Mouse (Mus musculus): ENCODE measurements around the gene Vegfb. TPM values are rescaled to one million over a fixed set of nuclear protein-coding genes. Genes with fewer than 3 reads are reported as not detected.
"Not testable (repeated sequence)": the region's sequence is repeated elsewhere in the genome, so short reads cannot be mapped to it uniquely, and the experiment has no call there.

The Vegfb gene
- polyA plus RNA-seq, 1 experiment from 2014 or later, result 28.3 TPM

GRCm38 (mm10) chr19:6999360-7000063, 12.1 kb upstream of the Vegfb start:
- no peak overlapping the region for H3K9ac ChIP-seq (replicated peaks)
- H3K27me3 ChIP-seq, result no peaks in the 10 kb centered on the region
- peaks cover 31% of the 10 kb centered on the region for H3K36me3 ChIP-seq
- no peak for ATAC-seq
- 95% methylated on average over 19 of the region's 19 CpGs for WGBS
- no peak overlapping the region for H3K27ac ChIP-seq
- no peak overlapping the region for H3K4me2 ChIP-seq (replicated peaks)
- no peaks in the 10 kb centered on the region for H3K9me3 ChIP-seq
- H3K4me3 ChIP-seq (replicated peaks), result no peak overlapping the region
- peaks cover 26% of the 10 kb centered on the region for H3K4me1 ChIP-seq (replicated peaks)

- Histone ChIP-seq H3K4me1 (replicated peaks) (peaks cover 35% of the 10 kb centered on the region), H3K4me3 (replicated peaks) (no peak overlapping the region), H3K9ac (replicated peaks) (no peak overlapping the region), H3K27ac (no peak overlapping the region), H3K9me3 (no peaks in the 10 kb centered on the region), H3K27me3 (no peaks in the 10 kb centered on the region), H3K36me3 (peaks cover 31% of the 10 kb centered on the region), H3K4me2 (replicated peaks) (no peak overlapping the region)
- ATAC-seq, result no peak
- 86% methylated on average over 9 of the region's 9 CpGs for WGBS
Measured at GRCm38 (mm10) chr19:6997721-6998290, 10.4 kb upstream of the Vegfb start.

- ATAC-seq, result peak; percentile 76
- Histone ChIP-seq H3K4me2 (replicated peaks) (peak within 1 kb of the TSS; percentile 84), H3K36me3 (peaks cover 29% of the 10 kb centered on the region), H3K4me1 (replicated peaks) (peaks cover 45% of the 10 kb centered on the region), H3K4me3 (replicated peaks) (peak within 1 kb of the TSS; percentile 66), H3K9ac (replicated peaks) (peak within 1 kb of the TSS; percentile 81), H3K9me3 (no peaks in the 10 kb centered on the region), H3K27me3 (no peaks in the 10 kb centered on the region), H3K27ac (peak within 1 kb of the TSS; percentile 74)
- WGBS, result 0% methylated on average over 24 of the region's 24 CpGs
Measured at GRCm38 (mm10) chr19:6996006-6996405, 8.6 kb upstream of the Vegfb start, which contains the start of the genes Nudt22 and Trpt1. Nudt22 (minus strand) TSS chr19:6996117. Trpt1 (plus strand) TSS chr19:6996131.

- H3K36me3 ChIP-seq, result peaks cover 25% of the 10 kb centered on the region
- peaks cover 45% of the 10 kb centered on the region for H3K4me1 ChIP-seq (replicated peaks)
- peak overlapping the region; percentile 84 for H3K4me2 ChIP-seq (replicated peaks)
- ATAC-seq, result no peak; the same call in 1 of the 2 replicates
- H3K9me3 ChIP-seq, result no peaks in the 10 kb centered on the region
- no peak overlapping the region; the same call in 1 of the 2 replicates for H3K27ac ChIP-seq
- H3K4me3 ChIP-seq (replicated peaks), result peak overlapping the region; percentile 66
- no peaks in the 10 kb centered on the region for H3K27me3 ChIP-seq
- WGBS, result 52% methylated on average over 21 of the region's 21 CpGs
- H3K9ac ChIP-seq (replicated peaks), result peak overlapping the region; percentile 81
Measured at GRCm38 (mm10) chr19:6995255-6995991, 8.0 kb upstream of the Vegfb start.

- Histone ChIP-seq H3K9me3 (no peaks in the 10 kb centered on the region), H3K4me1 (replicated peaks) (peaks cover 45% of the 10 kb centered on the region), H3K9ac (replicated peaks) (peak overlapping the region; percentile 81; the same call in 1 of the 2 replicates), H3K4me3 (replicated peaks) (no peak overlapping the region; the same call in 1 of the 2 replicates), H3K27ac (no peak overlapping the region), H3K27me3 (no peaks in the 10 kb centered on the region), H3K36me3 (peaks cover 16% of the 10 kb centered on the region), H3K4me2 (replicated peaks) (0 out of 2 replicates have a peak overlapping the region, but pooled peaks have one; percentile 3)
- no peak for ATAC-seq
- WGBS, result 83% methylated on average over 8 of the region's 8 CpGs
Measured at GRCm38 (mm10) chr19:6994489-6994888, 7.0 kb upstream of the Vegfb start.

GRCm38 (mm10) chr19:6994002-6994401, 6.6 kb upstream of the Vegfb start:
- no peak overlapping the region for H3K4me2 ChIP-seq (replicated peaks)

GRCm38 (mm10) chr19:6993011-6993770, 5.7 kb upstream of the Vegfb start:
- H3K27ac ChIP-seq, result peak overlapping the region; percentile 52
- no peak; the same call in 1 of the 2 replicates for ATAC-seq
- H3K9ac ChIP-seq (replicated peaks), result peak overlapping the region; percentile 72
- H3K36me3 ChIP-seq, result peaks cover 6% of the 10 kb centered on the region; the same call in 1 of the 2 replicates
- no peaks in the 10 kb centered on the region for H3K9me3 ChIP-seq
- no peaks in the 10 kb centered on the region for H3K27me3 ChIP-seq
- H3K4me3 ChIP-seq (replicated peaks), result peak overlapping the region; percentile 53
- peaks cover 47% of the 10 kb centered on the region for H3K4me1 ChIP-seq (replicated peaks)
- H3K4me2 ChIP-seq (replicated peaks), result peak overlapping the region; percentile 89
- WGBS, result 65% methylated on average over 14 of the region's 14 CpGs

More at GRCm38 (mm10) chr19:6994002-6994401, 6.6 kb upstream of the Vegfb start:
- Histone ChIP-seq H3K9me3 (no peaks in the 10 kb centered on the region), H3K4me1 (replicated peaks) (peaks cover 45% of the 10 kb centered on the region), H3K9ac (replicated peaks) (no peak overlapping the region), H3K27me3 (no peaks in the 10 kb centered on the region), H3K4me3 (replicated peaks) (no peak overlapping the region), H3K27ac (no peak overlapping the region), H3K36me3 (peaks cover 14% of the 10 kb centered on the region)
- ATAC-seq, result no peak
- 88% methylated on average over 8 of the region's 8 CpGs for WGBS

- Histone ChIP-seq H3K4me3 (replicated peaks) (peak within 1 kb of the TSS; percentile 53), H3K27me3 (no peaks in the 10 kb centered on the region), H3K4me1 (replicated peaks) (peaks cover 50% of the 10 kb centered on the region), H3K4me2 (replicated peaks) (peak within 1 kb of the TSS; percentile 89), H3K27ac (peak within 1 kb of the TSS; percentile 52), H3K36me3 (0 out of 2 replicates have a peak, but pooled peaks cover 3% of the 10 kb centered on the region), H3K9ac (replicated peaks) (peak within 1 kb of the TSS; percentile 74), H3K9me3 (no peaks in the 10 kb centered on the region)
- 2% methylated on average over 37 of the region's 37 CpGs for WGBS
- ATAC-seq, result peak; percentile 94
Measured at GRCm38 (mm10) chr19:6992011-6992858, 4.8 kb upstream of the Vegfb start, which contains the start of gene Dnajc4. Dnajc4 (minus strand) TSS chr19:6992572.

- not testable (repeated sequence) for H3K9me3 ChIP-seq; ATAC-seq; H3K27ac ChIP-seq; H3K4me3 ChIP-seq (replicated peaks); H3K27me3 ChIP-seq; H3K4me2 ChIP-seq (replicated peaks); H3K36me3 ChIP-seq; H3K9ac ChIP-seq (replicated peaks)
- peaks cover 50% of the 10 kb centered on the region for H3K4me1 ChIP-seq (replicated peaks)
- WGBS, result 95% methylated on average over 6 of the region's 6 CpGs
Measured at GRCm38 (mm10) chr19:6991166-6991565, 3.7 kb upstream of the Vegfb start.

- H3K9ac ChIP-seq (replicated peaks), result no peak overlapping the region
- H3K4me3 ChIP-seq (replicated peaks), result no peak overlapping the region
- H3K36me3 ChIP-seq, result peaks cover 5% of the 10 kb centered on the region; the same call in 1 of the 2 replicates
- no peaks in the 10 kb centered on the region for H3K27me3 ChIP-seq
- ATAC-seq, result no peak
- H3K9me3 ChIP-seq, result no peaks in the 10 kb centered on the region
- H3K27ac ChIP-seq, result no peak overlapping the region
- no peak overlapping the region for H3K4me2 ChIP-seq (replicated peaks)
- peaks cover 51% of the 10 kb centered on the region for H3K4me1 ChIP-seq (replicated peaks)
- 93% methylated on average over 6 of the region's 6 CpGs for WGBS
Measured at GRCm38 (mm10) chr19:6990712-6991111, 3.3 kb upstream of the Vegfb start.

All from midbrain, embryonic 13.5 days (tissue).